Mouse (Mus musculus): Measurements from ENCODE around the gene Fkbp5.

DNA sequence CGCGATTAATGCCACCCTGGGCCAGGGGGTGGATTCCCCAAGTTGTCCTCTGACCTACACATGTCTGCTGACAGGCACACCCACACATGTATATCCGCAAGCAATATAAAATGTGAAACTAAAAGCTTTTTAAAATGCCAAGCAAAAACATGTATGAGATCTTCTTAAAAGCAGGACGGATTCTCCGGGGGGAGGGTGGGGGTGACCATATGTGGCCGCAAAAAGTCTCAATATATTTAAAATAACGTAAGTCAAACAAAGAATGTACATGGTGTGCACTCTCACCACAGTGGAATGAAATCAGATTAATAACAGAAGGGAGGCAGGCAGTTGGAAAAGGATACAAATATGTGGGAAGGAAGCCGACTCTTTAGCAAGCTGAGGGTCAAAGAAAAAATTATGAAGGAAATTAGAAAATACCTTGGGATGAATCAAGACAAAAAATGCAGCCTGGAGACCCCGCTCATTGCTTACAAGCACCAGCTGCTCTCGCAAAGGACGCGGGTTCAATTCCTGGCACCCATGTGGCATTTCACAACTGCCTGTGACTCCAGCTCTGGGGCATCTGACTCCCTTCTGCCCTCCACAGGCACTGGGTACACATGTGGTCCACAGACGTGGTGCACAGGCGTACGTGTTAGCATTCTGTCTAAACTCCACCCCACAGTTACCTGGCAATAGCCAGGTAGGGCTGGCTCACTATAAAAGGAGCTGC lies 123.1 kb downstream of the Fkbp5 start:
- TF ChIP-seq CTCF (IDR thresholded peaks at IDR 0.05; ENCODE audit: low read depth): no peak
- TF ChIP-seq EP300 (IDR thresholded peaks at IDR 0.05; ENCODE audit: low read depth): no peak
